Mouse (Mus musculus) ES-Bruce4 (cell line): ENCODE measurements at regions not wholly inside any gene's neighbourhood (a gene's known extent, or its start where the extent isn't known, plus 50 kb on each side); places are given as distances from the start of the nearest gene placed in this dataset.

Experiments
- CTCF ChIP-seq: IDR thresholded peaks from one replicate; pipeline ENCODE4 v1.8.1; 2011; ENCODE audit warnings: low read depth, low read length
- EP300 ChIP-seq: IDR thresholded peaks from 2 replicates; pipeline ENCODE4 v1.6.1; 2011; ENCODE audit warnings: low read depth, low read length; ENCODE audit not compliant: insufficient read depth

GRCm38 (mm10) chr1:73633071-73633470, 491.2 kb downstream of the Tns1 start:
- TF ChIP-seq CTCF: no peak
- no peak for TF ChIP-seq EP300
